Mouse (Mus musculus) stomach, embryonic 14.5 days (tissue): Measurements from ENCODE around the gene Pla2g2c. TPM values are rescaled to one million over a fixed set of nuclear protein-coding genes. Genes with fewer than 3 reads are reported as not detected.

Experiments used
- ATAC-seq: fragments of 200-750 bp; cut with Nextera tagmentation; 2 replicates; pipeline ENCODE4 v1.8.0; 2017; ENCODE audit warnings: low read depth, moderate TSS enrichment; ENCODE audit not compliant: insufficient number of reproducible peaks, insufficient read depth, low FRiP score
- H3K27ac ChIP-seq: fragments of 300-500 bp; sonication (generic); 2 replicates; pipeline ENCODE4 v1.5.1; 2014; ENCODE audit warnings: mild to moderate bottlenecking, low read length, moderate library complexity, mixed read lengths
- H3K27me3 ChIP-seq: fragments of 300-500 bp; sonication (generic); 2 replicates; pipeline ENCODE4 v1.6.1; 2014; ENCODE audit warnings: low read length, control low read depth, mixed read lengths; ENCODE audit not compliant: control insufficient read depth, insufficient read depth
- H3K36me3 ChIP-seq: fragments of 300-500 bp; sonication (generic); 2 replicates; pipeline ENCODE4 v1.6.1; 2014; ENCODE audit warnings: mild to moderate bottlenecking, control low read depth, low read length, moderate library complexity, mixed read lengths; ENCODE audit not compliant: control insufficient read depth, insufficient read depth
- H3K4me1 ChIP-seq: fragments of 300-500 bp; sonication (generic); 2 replicates; pipeline ENCODE4 v1.6.1; 2014; ENCODE audit warnings: low read length, control low read depth, mixed read lengths; ENCODE audit not compliant: control insufficient read depth, insufficient read depth
- H3K4me2 ChIP-seq: fragments of 300-500 bp; sonication (generic); replicated peaks from 2 replicates; pipeline ENCODE4 v1.6.1; 2014; ENCODE audit warnings: low read depth, low read length, control low read depth
- H3K4me3 ChIP-seq: fragments of 300-500 bp; sonication (generic); 2 replicates; pipeline ENCODE4 v1.5.1; 2014; ENCODE audit warnings: low read depth, low read length, control low read depth
- H3K9ac ChIP-seq: fragments of 300-500 bp; sonication (generic); replicated peaks from 2 replicates; pipeline ENCODE4 v1.6.1; 2014; ENCODE audit warnings: low read depth, mild to moderate bottlenecking, control low read depth, low read length, moderate library complexity, mixed read lengths
- H3K9me3 ChIP-seq: fragments of 300-500 bp; sonication (generic); 2 replicates; pipeline ENCODE4 v1.6.1; 2016; ENCODE audit warnings: low read depth, low read length, control low read depth; ENCODE audit not compliant: control insufficient read depth
- WGBS: fragments of 180-500 bp; shearing (Covaris S2); extraction: QIAGEN DNeasy Blood & Tissue Kit; methylation state at CpG from one replicate; pipeline ENCODE4 v1.1.7; 2014; 5-methylcytosine and 5-hydroxymethylcytosine counted together
- polyA plus RNA-seq: library from polyadenylated mRNA; unstranded; fragments of >200 nt; fragmentation: Nextera tagmentation; extraction: Ambion mirVana; gene quantifications from 2 replicates; pipeline ENCODE4 v1.2.1, GENCODE M21; 2014

Pla2g2c gene
- polyA plus RNA-seq, 1 experiment from 2014 or later, result 0.14 TPM

GRCm38 (mm10) chr4:138771970-138772369, 47.4 kb downstream of the Pla2g2c start:
- no peaks in the 10 kb centered on the region for H3K36me3 ChIP-seq
- H3K27me3 ChIP-seq, result no peaks in the 10 kb centered on the region
- no peak overlapping the region for H3K9ac ChIP-seq
- 66% methylated on average over 10 of the region's 10 CpGs for WGBS
- H3K4me3 ChIP-seq, result no peak overlapping the region
- no peak overlapping the region for H3K4me2 ChIP-seq
- H3K27ac ChIP-seq, result no peak overlapping the region
- ATAC-seq, result 0 out of 2 replicates have a peak, but pooled peaks have one; percentile 69
- H3K4me1 ChIP-seq, result no peaks in the 10 kb centered on the region
- no peaks in the 10 kb centered on the region for H3K9me3 ChIP-seq

GRCm38 (mm10) chr4:138772386-138772785, 47.8 kb downstream of the Pla2g2c start:
- Histone ChIP-seq H3K27me3 (no peaks in the 10 kb centered on the region), H3K36me3 (no peaks in the 10 kb centered on the region), H3K27ac (no peak overlapping the region), H3K9me3 (no peaks in the 10 kb centered on the region), H3K4me3 (no peak overlapping the region), H3K4me2 (no peak overlapping the region), H3K9ac (no peak overlapping the region), H3K4me1 (no peaks in the 10 kb centered on the region)
- ATAC-seq, result no peak
- WGBS, result 84% methylated on average over 5 of the region's 5 CpGs

- Histone ChIP-seq H3K36me3 (no peaks in the 10 kb centered on the region), H3K4me2 (no peak within 1 kb of the TSS), H3K4me3 (no peak within 1 kb of the TSS), H3K27ac (no peak within 1 kb of the TSS), H3K9me3 (no peaks in the 10 kb centered on the region), H3K9ac (no peak within 1 kb of the TSS), H3K27me3 (no peaks in the 10 kb centered on the region), H3K4me1 (0 out of 2 replicates have a peak, but pooled peaks cover 3% of the 10 kb centered on the region)
- ATAC-seq, result no peak
- 83% methylated on average over 6 of the region's 6 CpGs for WGBS
These were observed 50.8 kb downstream of the Pla2g2c start, which contains the start of gene Pla2g2d for GRCm38 (mm10) chr4:138775435-138775834. Pla2g2d (plus strand) TSS chr4:138775735.

GRCm38 (mm10) chr4:138777417-138778407, 53.1 kb downstream of the Pla2g2c start:
- no peak overlapping the region for H3K4me3 ChIP-seq
- no peaks in the 10 kb centered on the region for H3K36me3 ChIP-seq
- H3K27me3 ChIP-seq, result no peaks in the 10 kb centered on the region
- H3K9me3 ChIP-seq, result no peaks in the 10 kb centered on the region
- H3K27ac ChIP-seq, result no peak overlapping the region
- 0 out of 2 replicates have a peak, but pooled peaks cover 3% of the 10 kb centered on the region for H3K4me1 ChIP-seq
- no peak overlapping the region for H3K9ac ChIP-seq
- ATAC-seq, result no peak
- 31% methylated on average over 20 of the region's 20 CpGs for WGBS
- H3K4me2 ChIP-seq, result no peak overlapping the region

GRCm38 (mm10) chr4:138780300-138780699, 55.7 kb downstream of the Pla2g2c start:
- Histone ChIP-seq H3K4me1 (0 out of 2 replicates have a peak, but pooled peaks cover 3% of the 10 kb centered on the region), H3K36me3 (no peaks in the 10 kb centered on the region), H3K4me3 (no peak overlapping the region), H3K9me3 (no peaks in the 10 kb centered on the region), H3K27ac (no peak overlapping the region), H3K4me2 (no peak overlapping the region), H3K27me3 (no peaks in the 10 kb centered on the region), H3K9ac (no peak overlapping the region)
- ATAC-seq, result no peak
- WGBS, result 77% methylated on average over 5 of the region's 5 CpGs

- WGBS, result 78% methylated on average over 6 of the region's 6 CpGs
- no peak overlapping the region for H3K4me3 ChIP-seq
- no peaks in the 10 kb centered on the region for H3K9me3 ChIP-seq
- ATAC-seq, result no peak
- no peaks in the 10 kb centered on the region for H3K36me3 ChIP-seq
- no peak overlapping the region for H3K4me2 ChIP-seq
- no peaks in the 10 kb centered on the region for H3K27me3 ChIP-seq
- H3K9ac ChIP-seq, result no peak overlapping the region
- H3K4me1 ChIP-seq, result 0 out of 2 replicates have a peak, but pooled peaks cover 6% of the 10 kb centered on the region
- H3K27ac ChIP-seq, result no peak overlapping the region
These were observed 57.5 kb downstream of the Pla2g2c start for GRCm38 (mm10) chr4:138782098-138782497.

- no peaks in the 10 kb centered on the region for H3K9me3 ChIP-seq
- no peak overlapping the region for H3K4me2 ChIP-seq
- H3K4me3 ChIP-seq, result no peak overlapping the region
- H3K9ac ChIP-seq, result no peak overlapping the region
- WGBS, result 59% methylated on average over 4 of the region's 4 CpGs
- no peak overlapping the region for H3K27ac ChIP-seq
- ATAC-seq, result no peak
- no peaks in the 10 kb centered on the region for H3K27me3 ChIP-seq
- 0 out of 2 replicates have a peak, but pooled peaks cover 3% of the 10 kb centered on the region for H3K4me1 ChIP-seq
- no peaks in the 10 kb centered on the region for H3K36me3 ChIP-seq
These were observed 61.1 kb downstream of the Pla2g2c start for GRCm38 (mm10) chr4:138785721-138786120.

- no peak for ATAC-seq
- Histone ChIP-seq H3K4me2 (no peak overlapping the region), H3K4me1 (0 out of 2 replicates have a peak, but pooled peaks cover 3% of the 10 kb centered on the region), H3K9ac (no peak overlapping the region), H3K27me3 (no peaks in the 10 kb centered on the region), H3K4me3 (no peak overlapping the region), H3K27ac (no peak overlapping the region), H3K36me3 (no peaks in the 10 kb centered on the region), H3K9me3 (no peaks in the 10 kb centered on the region)
- WGBS, result 53% methylated on average over 4 of the region's 4 CpGs
These were observed 61.5 kb downstream of the Pla2g2c start for GRCm38 (mm10) chr4:138786141-138786540.
